Mouse (Mus musculus) forebrain, embryonic 12.5 days (tissue): ENCODE measurements around the gene Trpc4ap. TPM values are rescaled to one million over a fixed set of nuclear protein-coding genes. Genes with fewer than 3 reads are reported as not detected.
A peak's percentile ranks its signal among the peaks of the same experiment; 100 is the strongest.
"Not testable (repeated sequence)": the region's sequence is repeated elsewhere in the genome, so short reads cannot be mapped to it uniquely, and the experiment has no call there.

ENCODE experiments used
- ATAC-seq: fragments of 200-750 bp; cut with Nextera tagmentation; 2 replicates; pipeline ENCODE4 v1.8.0; 2017; ENCODE audit warnings: moderate TSS enrichment; ENCODE audit not compliant: low FRiP score
- H3K27ac ChIP-seq: fragments of 300-500 bp; sonication (generic); 2 replicates; pipeline ENCODE4 v1.5.1; 2016; ENCODE audit warnings: mild to moderate bottlenecking
- H3K27me3 ChIP-seq: fragments of 300-500 bp; sonication (generic); 2 replicates; pipeline ENCODE4 v1.6.1; 2016; ENCODE audit warnings: mild to moderate bottlenecking
- H3K36me3 ChIP-seq: fragments of 300-500 bp; sonication (generic); replicated peaks from 2 replicates; pipeline ENCODE4 v1.6.1; 2016; ENCODE audit warnings: mild to moderate bottlenecking
- H3K4me1 ChIP-seq: fragments of 300-500 bp; sonication (generic); 2 replicates; pipeline ENCODE4 v1.6.1; 2016
- H3K4me2 ChIP-seq: fragments of 300-500 bp; sonication (generic); 2 replicates; pipeline ENCODE4 v1.6.1; 2016; ENCODE audit warnings: mild to moderate bottlenecking, moderate library complexity
- H3K4me3 ChIP-seq: fragments of 300-500 bp; sonication (generic); replicated peaks from 2 replicates; pipeline ENCODE4 v1.5.1; 2016; ENCODE audit warnings: mild to moderate bottlenecking
- H3K9ac ChIP-seq: fragments of 300-500 bp; sonication (generic); 2 replicates; pipeline ENCODE4 v1.6.1; 2016; ENCODE audit warnings: mild to moderate bottlenecking
- H3K9me3 ChIP-seq: fragments of 300-500 bp; sonication (generic); 2 replicates; pipeline ENCODE4 v1.6.1; 2016
- WGBS: fragments of 180-500 bp; shearing (Covaris S2); methylation state at CpG from one replicate; pipeline ENCODE4 v1.1.7; 2016; 5-methylcytosine and 5-hydroxymethylcytosine counted together
- polyA plus RNA-seq: library from polyadenylated mRNA; unstranded; fragments of >200 nt; fragmentation: Nextera tagmentation; extraction: Ambion mirVana; gene quantifications from 2 replicates; pipeline ENCODE4 v1.2.1, GENCODE M21; 2016

Trpc4ap gene
- polyA plus RNA-seq, result 159 and 167 TPM in 2 replicates

DNA sequence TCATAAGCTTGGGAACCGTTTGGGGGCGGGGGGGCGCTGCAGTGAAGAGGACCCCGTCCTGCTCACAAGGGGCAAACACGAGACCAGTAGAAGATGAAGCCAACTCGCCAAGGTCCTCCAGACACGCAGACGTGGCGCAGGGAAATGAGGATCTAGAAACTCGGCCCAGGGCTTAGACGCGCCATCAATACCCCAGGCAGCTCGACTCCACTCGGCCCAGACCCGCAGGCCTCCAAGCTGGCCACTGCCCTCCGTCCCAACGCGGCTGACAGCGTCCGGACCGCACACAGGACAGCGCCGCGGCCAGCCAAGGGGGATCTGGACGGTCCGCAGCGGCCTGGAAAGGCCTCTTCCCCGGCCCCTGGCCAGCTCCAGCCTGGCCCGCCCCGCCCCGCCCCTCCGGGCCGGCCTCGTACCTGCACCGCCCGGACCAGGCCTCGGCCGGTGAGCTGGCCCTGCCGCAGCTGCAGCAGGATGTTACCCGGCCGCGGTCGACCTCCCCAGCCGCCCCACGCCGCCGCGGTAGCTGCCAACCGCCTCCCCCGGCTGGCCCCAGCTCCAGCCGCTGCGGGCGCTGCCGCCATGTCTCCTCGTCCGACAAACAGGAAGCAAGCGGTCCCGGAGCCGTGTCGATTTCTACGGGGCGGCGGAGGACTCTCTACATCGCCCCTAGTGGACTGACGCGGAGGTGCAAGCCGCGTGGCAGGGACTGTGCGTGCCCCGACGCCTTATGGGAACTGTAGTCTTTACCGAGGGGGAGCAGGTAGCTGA is at the start of gene Trpc4ap:
Trpc4ap (minus strand) TSS at position 662 of the 771 bp plus-strand sequence.
- peak within 1 kb of the TSS; percentile 99 for H3K4me3 ChIP-seq
- peak; percentile 95 for ATAC-seq

DNA sequence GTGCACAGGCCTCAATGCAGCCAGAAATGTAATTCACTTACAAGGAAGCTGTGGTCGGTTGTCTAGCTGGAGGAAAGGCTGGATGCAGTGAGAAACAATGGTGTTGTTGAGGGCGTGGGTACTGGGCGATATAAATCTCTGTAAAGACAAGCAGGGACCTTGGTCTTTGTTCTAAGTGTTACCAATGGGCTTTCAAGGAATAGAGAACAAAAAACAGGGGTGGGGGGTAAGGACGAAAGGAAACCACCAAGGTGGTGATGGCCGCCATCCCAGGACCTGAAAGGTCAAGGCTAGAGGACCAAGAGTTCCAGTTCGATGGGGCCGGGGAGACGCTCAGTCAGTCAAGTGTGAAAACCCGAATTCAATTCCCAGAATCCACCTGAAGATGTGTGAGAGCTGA is 45.6 kb upstream of the Trpc4ap start:
- ATAC-seq, result no peak
- H3K4me1 ChIP-seq, result no peaks in the 10 kb centered on the region
- H3K27ac ChIP-seq, result no peak overlapping the region
- H3K9me3 ChIP-seq, result no peaks in the 10 kb centered on the region
- no peak overlapping the region for H3K9ac ChIP-seq
- no peak overlapping the region for H3K4me2 ChIP-seq
- no peak overlapping the region for H3K4me3 ChIP-seq
- H3K27me3 ChIP-seq, result no peaks in the 10 kb centered on the region
- no peaks in the 10 kb centered on the region for H3K36me3 ChIP-seq
- WGBS, result 77% methylated on average over 9 of the region's 9 CpGs

More for the DNA sequence above, at the start of gene Trpc4ap:
- under 1% methylated on average over 62 of the region's 72 CpGs for WGBS
- peak within 1 kb of the TSS; percentile 72 for H3K4me2 ChIP-seq
- peak within 1 kb of the TSS; percentile 89 for H3K27ac ChIP-seq
- no peaks in the 10 kb centered on the region for H3K9me3 ChIP-seq
- peaks cover 8% of the 10 kb centered on the region for H3K36me3 ChIP-seq
- H3K4me1 ChIP-seq, result peaks cover 22% of the 10 kb centered on the region
- H3K9ac ChIP-seq, result peak within 1 kb of the TSS; percentile 91
- H3K27me3 ChIP-seq, result no peaks in the 10 kb centered on the region

DNA sequence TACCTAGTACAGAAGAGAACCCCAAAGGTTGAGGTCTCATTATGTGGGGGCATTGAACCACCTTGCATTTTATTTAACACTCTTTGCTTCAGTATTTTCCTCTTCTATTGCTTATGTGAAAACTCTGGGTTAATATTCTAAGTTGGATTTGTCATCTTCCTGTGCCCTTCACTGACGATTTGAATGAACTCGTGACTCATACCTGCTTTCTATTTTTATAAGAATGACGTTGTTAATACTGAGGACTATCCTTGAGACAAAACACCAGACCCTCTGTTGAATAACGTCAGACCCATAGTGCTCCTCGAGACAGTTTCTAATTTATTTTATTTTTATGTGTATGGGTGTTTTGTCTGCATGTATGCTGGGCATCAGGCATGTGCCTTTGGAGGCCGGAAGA is 44.8 kb upstream of the Trpc4ap start:
- Histone ChIP-seq H3K27ac (no peak overlapping the region), H3K9me3 (no peaks in the 10 kb centered on the region), H3K27me3 (no peaks in the 10 kb centered on the region), H3K4me3 (no peak overlapping the region), H3K36me3 (no peaks in the 10 kb centered on the region), H3K4me1 (no peaks in the 10 kb centered on the region), H3K9ac (no peak overlapping the region), H3K4me2 (no peak overlapping the region)
- no peak for ATAC-seq
- 86% methylated on average over 6 of the region's 6 CpGs for WGBS

- not testable (repeated sequence) for H3K4me2 ChIP-seq, H3K9ac ChIP-seq, H3K27me3 ChIP-seq, H3K4me3 ChIP-seq, H3K36me3 ChIP-seq, H3K4me1 ChIP-seq, ATAC-seq, H3K27ac ChIP-seq, H3K9me3 ChIP-seq
- 84% methylated on average over 5 of the region's 5 CpGs for WGBS
These were observed 43.6 kb upstream of the Trpc4ap start, which contains the start of gene Gm17581 for GRCm38 (mm10) chr2:155735766-155736165. Gm17581 (minus strand) TSS chr2:155735866.

DNA sequence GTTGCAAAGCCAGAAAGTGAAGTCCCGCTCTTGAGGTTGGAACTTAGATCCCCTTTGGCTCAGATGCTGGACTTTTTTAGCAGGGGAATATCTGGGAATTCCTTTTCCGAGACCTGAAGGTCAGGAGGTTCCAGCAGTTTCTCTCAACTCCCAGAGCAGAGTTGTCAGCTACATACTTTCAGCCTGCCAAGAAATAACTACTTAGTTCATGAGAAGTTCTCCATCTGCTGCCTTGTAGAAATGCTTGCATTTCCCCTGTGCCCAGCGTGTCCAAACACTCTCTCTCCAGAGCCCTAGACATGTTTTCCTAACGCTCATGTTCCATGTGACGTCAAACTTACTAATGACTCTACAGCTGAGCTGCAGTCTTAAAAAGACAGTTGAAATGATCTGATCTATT is 42.9 kb upstream of the Trpc4ap start:
- no peak for ATAC-seq
- WGBS, result 83% methylated on average over 5 of the region's 5 CpGs

DNA sequence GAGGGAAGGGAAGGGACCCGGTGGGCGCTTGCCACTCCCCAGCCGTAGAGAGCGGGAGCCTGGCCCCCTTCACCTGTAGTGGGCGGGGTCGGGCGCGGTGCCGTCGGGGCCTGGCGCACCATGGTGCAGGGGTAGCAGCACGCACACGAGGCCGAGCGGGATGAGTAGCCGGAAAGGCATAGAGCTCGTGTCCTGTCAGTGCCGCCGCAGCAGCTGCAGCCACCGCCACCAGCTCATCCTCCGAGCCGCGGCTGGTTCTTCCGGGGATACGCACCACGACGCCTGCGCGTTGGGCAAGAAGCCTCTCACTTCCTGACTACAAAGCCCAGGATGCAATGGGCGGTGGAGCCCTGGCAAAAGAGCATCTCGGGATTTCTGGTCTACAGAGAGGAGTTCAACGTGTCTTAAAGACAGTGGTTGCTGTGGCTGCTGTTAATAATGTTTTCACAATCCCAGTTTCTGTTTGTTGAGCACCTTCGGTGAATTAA is 37.0 kb upstream of the Trpc4ap start, which contains the start of gene Edem2:
Edem2 (minus strand) TSS at position 318 of the 488 bp plus-strand sequence.
- peak; percentile 96 for ATAC-seq
- WGBS, result under 1% methylated on average over 33 of the region's 33 CpGs

More for the DNA sequence above, 42.9 kb upstream of the Trpc4ap start:
- H3K4me1 ChIP-seq, result no peaks in the 10 kb centered on the region
- no peak overlapping the region for H3K4me3 ChIP-seq
- no peaks in the 10 kb centered on the region for H3K9me3 ChIP-seq
- no peak overlapping the region for H3K27ac ChIP-seq
- H3K36me3 ChIP-seq, result no peaks in the 10 kb centered on the region
- H3K4me2 ChIP-seq, result no peak overlapping the region
- no peak overlapping the region for H3K9ac ChIP-seq
- H3K27me3 ChIP-seq, result no peaks in the 10 kb centered on the region

DNA sequence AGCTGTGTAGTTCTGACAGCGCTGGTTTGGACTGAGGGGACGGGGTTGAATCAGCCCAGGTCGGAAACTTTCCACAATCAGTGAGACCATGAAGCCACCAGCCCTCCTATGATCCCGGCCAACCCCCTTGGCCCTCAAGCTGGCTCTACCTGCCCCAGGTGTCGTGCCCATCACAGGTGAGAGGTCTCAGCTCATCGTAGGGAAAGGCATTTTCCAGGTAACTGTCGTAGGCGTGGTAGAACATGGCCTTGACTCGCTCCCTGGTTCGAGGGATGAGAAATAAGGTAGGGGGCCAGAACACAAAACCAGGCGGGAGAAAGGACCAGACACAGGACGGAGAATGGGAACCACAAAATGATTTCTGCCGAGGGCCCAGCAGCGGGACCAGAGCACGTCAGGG is 36.6 kb upstream of the Trpc4ap start:
- Histone ChIP-seq H3K9ac (peak overlapping the region; percentile 85), H3K36me3 (no peaks in the 10 kb centered on the region), H3K27me3 (no peaks in the 10 kb centered on the region), H3K4me2 (peak overlapping the region; percentile 96), H3K9me3 (no peaks in the 10 kb centered on the region), H3K4me1 (peaks cover 12% of the 10 kb centered on the region), H3K4me3 (peak overlapping the region; percentile 94), H3K27ac (peak overlapping the region; percentile 54; the same call in 1 of the 2 replicates)
- ATAC-seq, result 0 out of 2 replicates have a peak, but pooled peaks have one; percentile 5
- 6% methylated on average over 15 of the region's 15 CpGs for WGBS

More for the DNA sequence above, 37.0 kb upstream of the Trpc4ap start, which contains the start of gene Edem2:
- Histone ChIP-seq H3K27ac (peak within 1 kb of the TSS; percentile 54; the same call in 1 of the 2 replicates), H3K27me3 (no peaks in the 10 kb centered on the region), H3K4me1 (peaks cover 12% of the 10 kb centered on the region), H3K9ac (peak within 1 kb of the TSS; percentile 85), H3K36me3 (no peaks in the 10 kb centered on the region), H3K4me2 (peak within 1 kb of the TSS; percentile 96), H3K9me3 (no peaks in the 10 kb centered on the region), H3K4me3 (peak within 1 kb of the TSS; percentile 94)

DNA sequence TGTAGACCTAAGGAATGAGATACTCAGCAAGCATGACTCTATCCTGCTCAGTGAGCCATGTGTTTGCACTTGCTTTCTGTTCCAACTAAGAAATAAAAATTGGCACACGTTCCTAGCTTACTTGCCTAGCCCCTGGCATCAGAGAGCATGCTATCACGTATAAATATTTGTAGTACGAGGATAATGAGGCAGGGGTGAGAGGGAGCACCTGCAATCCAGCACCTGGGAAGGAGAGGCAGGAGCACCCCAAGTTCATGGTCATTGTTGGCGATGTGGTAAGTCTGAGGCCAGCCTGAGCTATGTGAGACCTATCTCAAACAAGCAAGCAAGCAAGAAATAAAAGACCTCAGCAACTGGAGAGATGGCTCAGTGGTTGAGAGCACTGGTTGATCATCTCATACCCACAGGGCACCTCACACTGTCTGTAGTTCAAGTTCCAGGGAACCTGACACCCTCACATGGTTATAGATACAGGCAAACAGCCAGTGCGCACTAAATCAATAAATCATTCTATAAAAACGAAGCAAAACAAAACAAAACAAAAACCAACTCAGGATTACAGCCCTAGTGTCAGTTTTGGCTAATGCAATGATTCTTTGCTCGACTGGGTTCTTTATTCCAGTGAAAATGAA is 35.7 kb upstream of the Trpc4ap start:
- no peak for ATAC-seq

GRCm38 (mm10) chr2:155726302-155726701 is 34.1 kb upstream of the Trpc4ap start:
- no peaks in the 10 kb centered on the region for H3K27me3 ChIP-seq
- 86% methylated on average over 7 of the region's 7 CpGs for WGBS
- H3K4me3 ChIP-seq, result no peak overlapping the region
- H3K27ac ChIP-seq, result no peak overlapping the region
- no peaks in the 10 kb centered on the region for H3K9me3 ChIP-seq
- H3K4me1 ChIP-seq, result peaks cover 12% of the 10 kb centered on the region
- no peak overlapping the region for H3K9ac ChIP-seq
- H3K4me2 ChIP-seq, result no peak overlapping the region
- H3K36me3 ChIP-seq, result peaks cover 7% of the 10 kb centered on the region
- ATAC-seq, result no peak

More for the DNA sequence above, 35.7 kb upstream of the Trpc4ap start:
- H3K36me3 ChIP-seq, result no peaks in the 10 kb centered on the region
- H3K4me1 ChIP-seq, result peaks cover 12% of the 10 kb centered on the region
- no peaks in the 10 kb centered on the region for H3K27me3 ChIP-seq
- no peak overlapping the region for H3K4me3 ChIP-seq
- H3K27ac ChIP-seq, result no peak overlapping the region
- peak overlapping the region; percentile 96; the same call in 1 of the 2 replicates for H3K4me2 ChIP-seq
- H3K9me3 ChIP-seq, result no peaks in the 10 kb centered on the region
- H3K9ac ChIP-seq, result no peak overlapping the region
- 82% methylated on average over 7 of the region's 7 CpGs for WGBS

DNA sequence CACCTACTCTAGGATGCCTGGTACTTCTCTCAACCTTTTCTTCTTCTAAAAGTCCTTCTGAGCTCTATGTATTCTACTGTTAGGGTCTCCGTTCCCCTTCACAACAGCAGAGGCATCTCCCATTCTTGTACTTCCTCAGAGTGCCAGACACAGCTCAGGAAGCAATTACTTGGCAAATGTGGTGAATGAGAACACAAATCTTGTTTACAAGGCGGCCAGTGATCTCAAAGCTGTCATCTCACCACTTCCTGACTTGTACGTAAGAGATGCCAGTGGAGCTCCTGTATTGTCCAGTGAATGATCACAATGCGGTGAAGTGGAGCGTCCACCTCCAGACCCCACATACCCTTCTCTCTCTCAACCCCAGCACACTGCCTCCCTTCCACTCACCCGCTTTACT is 32.3 kb upstream of the Trpc4ap start:
- 93% methylated on average over 6 of the region's 6 CpGs for WGBS
- Histone ChIP-seq H3K27me3 (no peaks in the 10 kb centered on the region), H3K4me1 (peaks cover 12% of the 10 kb centered on the region), H3K4me2 (no peak overlapping the region), H3K36me3 (peaks cover 16% of the 10 kb centered on the region), H3K9ac (no peak overlapping the region), H3K27ac (no peak overlapping the region), H3K9me3 (no peaks in the 10 kb centered on the region), H3K4me3 (no peak overlapping the region)
- ATAC-seq, result no peak

- H3K9me3 ChIP-seq, result no peaks in the 10 kb centered on the region
- H3K9ac ChIP-seq, result no peak overlapping the region
- H3K4me3 ChIP-seq, result no peak overlapping the region
- H3K27ac ChIP-seq, result no peak overlapping the region
- ATAC-seq, result no peak
- H3K4me1 ChIP-seq, result peaks cover 12% of the 10 kb centered on the region
- no peak overlapping the region for H3K4me2 ChIP-seq
- no peaks in the 10 kb centered on the region for H3K27me3 ChIP-seq
- WGBS, result 85% methylated on average over 5 of the region's 5 CpGs
- peaks cover 21% of the 10 kb centered on the region for H3K36me3 ChIP-seq
These were observed 31.9 kb upstream of the Trpc4ap start for GRCm38 (mm10) chr2:155724036-155724435.

DNA sequence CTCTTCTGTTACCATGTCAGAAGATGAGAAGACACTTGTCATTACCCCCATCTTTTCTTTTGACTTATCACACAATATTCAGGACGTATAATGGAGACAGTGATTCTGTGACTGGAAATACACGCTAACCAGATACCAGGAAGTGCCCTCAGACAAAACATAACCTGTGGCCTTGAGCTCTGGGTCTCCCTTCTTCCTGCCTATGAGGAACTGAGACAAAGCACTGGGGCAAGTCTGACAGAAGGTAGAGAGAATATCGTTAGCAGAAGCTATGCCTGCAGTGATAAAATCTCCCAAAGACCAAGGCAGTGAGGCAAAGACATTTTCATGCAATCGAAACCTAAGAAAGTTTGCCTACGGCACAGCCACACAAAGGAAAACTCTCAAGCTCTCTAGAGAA is 28.4 kb upstream of the Trpc4ap start:
- peaks cover 31% of the 10 kb centered on the region for H3K36me3 ChIP-seq
- H3K9me3 ChIP-seq, result no peaks in the 10 kb centered on the region
- no peak overlapping the region for H3K4me2 ChIP-seq
- H3K27me3 ChIP-seq, result no peaks in the 10 kb centered on the region
- H3K4me3 ChIP-seq, result no peak overlapping the region
- H3K9ac ChIP-seq, result no peak overlapping the region
- no peaks in the 10 kb centered on the region for H3K4me1 ChIP-seq
- no peak overlapping the region for H3K27ac ChIP-seq
- 89% methylated on average over 5 of the region's 5 CpGs for WGBS
- ATAC-seq, result no peak
